Mouse (Mus musculus) midbrain, embryonic 12.5 days (tissue): ENCODE data around the gene Ache. TPM values are rescaled to one million over a fixed set of nuclear protein-coding genes. Genes with fewer than 3 reads are reported as not detected.

Source experiments
- ATAC-seq: fragments of 200-750 bp; cut with Nextera tagmentation; 2 replicates; pipeline ENCODE4 v1.8.0; 2017; ENCODE audit warnings: low read depth, moderate TSS enrichment, moderate library complexity; ENCODE audit not compliant: low FRiP score
- H3K27ac ChIP-seq: fragments of 300-500 bp; sonication (generic); replicated peaks from 2 replicates; pipeline ENCODE4 v1.5.1; 2016; ENCODE audit warnings: mild to moderate bottlenecking
- H3K27me3 ChIP-seq: fragments of 300-500 bp; sonication (generic); 2 replicates; pipeline ENCODE4 v1.6.1; 2016; ENCODE audit warnings: mild to moderate bottlenecking
- H3K36me3 ChIP-seq: fragments of 300-500 bp; sonication (generic); 2 replicates; pipeline ENCODE4 v1.6.1; 2016
- H3K4me1 ChIP-seq: fragments of 300-500 bp; sonication (generic); 2 replicates; pipeline ENCODE4 v1.6.1; 2016
- H3K4me2 ChIP-seq: fragments of 300-500 bp; sonication (generic); replicated peaks from 2 replicates; pipeline ENCODE4 v1.6.1; 2016; ENCODE audit warnings: mild to moderate bottlenecking, moderate library complexity
- H3K4me3 ChIP-seq: fragments of 300-500 bp; sonication (generic); 2 replicates; pipeline ENCODE4 v1.5.1; 2016; ENCODE audit warnings: mild to moderate bottlenecking
- H3K9ac ChIP-seq: fragments of 300-500 bp; sonication (generic); replicated peaks from 2 replicates; pipeline ENCODE4 v1.6.1; 2016; ENCODE audit warnings: mild to moderate bottlenecking, moderate library complexity
- H3K9me3 ChIP-seq: fragments of 300-500 bp; sonication (generic); 2 replicates; pipeline ENCODE4 v1.6.1; 2016; ENCODE audit warnings: mild to moderate bottlenecking
- WGBS: fragments of 180-500 bp; shearing (Covaris S2); methylation state at CpG from one replicate; pipeline ENCODE4 v1.1.7; 2016; 5-methylcytosine and 5-hydroxymethylcytosine counted together
- polyA plus RNA-seq: library from polyadenylated mRNA; unstranded; fragments of >200 nt; fragmentation: Nextera tagmentation; extraction: Ambion mirVana; gene quantifications from 2 replicates; pipeline ENCODE4 v1.2.1, GENCODE M21; 2016

Gene Ache
- polyA plus RNA-seq, 1 experiment from 2014 or later = 5.3 TPM

- H3K27ac ChIP-seq = no peak overlapping the region
- H3K9ac ChIP-seq = no peak overlapping the region
- H3K4me1 ChIP-seq = peaks cover 26% of the 10 kb centered on the region
- H3K4me2 ChIP-seq = no peak overlapping the region
- H3K4me3 ChIP-seq = no peak overlapping the region
- H3K27me3 ChIP-seq = no peaks in the 10 kb centered on the region
- 81% methylated on average over 21 of the region's 21 CpGs for WGBS
- H3K36me3 ChIP-seq = peaks cover 86% of the 10 kb centered on the region
- ATAC-seq = 0 out of 2 replicates have a peak, but pooled peaks have one; percentile 44
- no peaks in the 10 kb centered on the region for H3K9me3 ChIP-seq
These were observed 13.9 kb downstream of the Ache start for GRCm38 (mm10) chr5:137301253-137301652.

GRCm38 (mm10) chr5:137303609-137304008, 16.3 kb downstream of the Ache start:
- Histone ChIP-seq H3K27me3 (no peaks in the 10 kb centered on the region), H3K27ac (no peak overlapping the region), H3K36me3 (peaks cover 65% of the 10 kb centered on the region), H3K9me3 (no peaks in the 10 kb centered on the region), H3K4me1 (peaks cover 28% of the 10 kb centered on the region), H3K4me2 (no peak overlapping the region), H3K9ac (peak overlapping the region; percentile 43; the same call in 1 of the 2 replicates), H3K4me3 (no peak overlapping the region)
- no peak for ATAC-seq
- 84% methylated on average over 4 of the region's 4 CpGs for WGBS

GRCm38 (mm10) chr5:137304165-137304564, 16.8 kb downstream of the Ache start:
- no peak overlapping the region for H3K4me3 ChIP-seq
- 90% methylated on average over 3 of the region's 3 CpGs for WGBS
- H3K9me3 ChIP-seq = no peaks in the 10 kb centered on the region
- H3K27me3 ChIP-seq = no peaks in the 10 kb centered on the region
- peaks cover 65% of the 10 kb centered on the region for H3K36me3 ChIP-seq
- no peak for ATAC-seq
- no peak overlapping the region for H3K27ac ChIP-seq
- H3K9ac ChIP-seq = peak overlapping the region; percentile 43; the same call in 1 of the 2 replicates
- H3K4me2 ChIP-seq = no peak overlapping the region
- H3K4me1 ChIP-seq = peaks cover 28% of the 10 kb centered on the region

GRCm38 (mm10) chr5:137304816-137305215, 17.5 kb downstream of the Ache start:
- H3K9me3 ChIP-seq = no peaks in the 10 kb centered on the region
- H3K9ac ChIP-seq = peak overlapping the region; percentile 11; the same call in 1 of the 2 replicates
- ATAC-seq = no peak
- peaks cover 28% of the 10 kb centered on the region for H3K4me1 ChIP-seq
- 86% methylated on average over 4 of the region's 4 CpGs for WGBS
- H3K4me2 ChIP-seq = peak overlapping the region; percentile 67
- 0 out of 2 replicates have a peak overlapping the region, but pooled peaks have one; percentile 6 for H3K4me3 ChIP-seq
- no peaks in the 10 kb centered on the region for H3K27me3 ChIP-seq
- peaks cover 65% of the 10 kb centered on the region for H3K36me3 ChIP-seq
- no peak overlapping the region for H3K27ac ChIP-seq

GRCm38 (mm10) chr5:137305822-137306221, 18.5 kb downstream of the Ache start:
- Histone ChIP-seq H3K27me3 (no peaks in the 10 kb centered on the region), H3K9ac (peak overlapping the region; percentile 94; the same call in 1 of the 2 replicates), H3K36me3 (peaks cover 65% of the 10 kb centered on the region), H3K9me3 (no peaks in the 10 kb centered on the region), H3K4me2 (peak overlapping the region; percentile 67), H3K4me3 (peak overlapping the region; percentile 94), H3K27ac (no peak overlapping the region), H3K4me1 (peaks cover 28% of the 10 kb centered on the region)
- ATAC-seq = no peak
- 70% methylated on average over 3 of the region's 3 CpGs for WGBS

GRCm38 (mm10) chr5:137306439-137307005, 19.2 kb downstream of the Ache start:
- Histone ChIP-seq H3K4me2 (peak overlapping the region; percentile 67), H3K27ac (peak overlapping the region; percentile 96), H3K4me3 (peak overlapping the region; percentile 94), H3K4me1 (peaks cover 28% of the 10 kb centered on the region), H3K9ac (peak overlapping the region; percentile 94), H3K36me3 (peaks cover 60% of the 10 kb centered on the region), H3K27me3 (no peaks in the 10 kb centered on the region), H3K9me3 (no peaks in the 10 kb centered on the region)
- no peak for ATAC-seq
- WGBS = 17% methylated on average over 12 of the region's 12 CpGs

- H3K27me3 ChIP-seq = no peaks in the 10 kb centered on the region
- H3K4me2 ChIP-seq = peak within 1 kb of the TSS; percentile 67
- peak within 1 kb of the TSS; percentile 96 for H3K27ac ChIP-seq
- WGBS = under 1% methylated on average over 56 of the region's 72 CpGs
- H3K36me3 ChIP-seq = peaks cover 56% of the 10 kb centered on the region
- peak within 1 kb of the TSS; percentile 94 for H3K4me3 ChIP-seq
- peaks cover 34% of the 10 kb centered on the region for H3K4me1 ChIP-seq
- peak within 1 kb of the TSS; percentile 94 for H3K9ac ChIP-seq
- H3K9me3 ChIP-seq = no peaks in the 10 kb centered on the region
- peak; percentile 88 for ATAC-seq
These were observed 20.0 kb downstream of the Ache start, which contains the start of gene Srrt for GRCm38 (mm10) chr5:137307071-137307912. TSS of gene Srrt (minus strand) at chr5:137307674.

GRCm38 (mm10) chr5:137308356-137308755, 21.0 kb downstream of the Ache start:
- peak overlapping the region; percentile 96; the same call in 1 of the 2 replicates for H3K27ac ChIP-seq
- 98% methylated on average over 4 of the region's 4 CpGs for WGBS
- H3K4me2 ChIP-seq = peak overlapping the region; percentile 67
- H3K36me3 ChIP-seq = peaks cover 45% of the 10 kb centered on the region
- H3K27me3 ChIP-seq = no peaks in the 10 kb centered on the region
- H3K9me3 ChIP-seq = no peaks in the 10 kb centered on the region
- peak overlapping the region; percentile 94 for H3K9ac ChIP-seq
- peaks cover 44% of the 10 kb centered on the region for H3K4me1 ChIP-seq
- ATAC-seq = no peak
- H3K4me3 ChIP-seq = peak overlapping the region; percentile 94

- WGBS = 3% methylated on average over 22 of the region's 22 CpGs
- peak overlapping the region; percentile 73 for H3K4me2 ChIP-seq
- H3K4me3 ChIP-seq = peak overlapping the region; percentile 51
- H3K9ac ChIP-seq = peak overlapping the region; percentile 74
- H3K9me3 ChIP-seq = no peaks in the 10 kb centered on the region
- peak overlapping the region; percentile 80 for H3K27ac ChIP-seq
- peaks cover 11% of the 10 kb centered on the region; the same call in 1 of the 2 replicates for H3K27me3 ChIP-seq
- peaks cover 40% of the 10 kb centered on the region for H3K36me3 ChIP-seq
- ATAC-seq = peak; percentile 61
- H3K4me1 ChIP-seq = peaks cover 40% of the 10 kb centered on the region
These were observed 26.3 kb downstream of the Ache start for GRCm38 (mm10) chr5:137313466-137314192.

GRCm38 (mm10) chr5:137314193-137315083, 27.1 kb downstream of the Ache start, which contains the start of gene Trip6:
TSS of gene Trip6 (minus strand) at chr5:137314404.
- peaks cover 40% of the 10 kb centered on the region for H3K4me1 ChIP-seq
- peak within 1 kb of the TSS; percentile 74 for H3K9ac ChIP-seq
- H3K27me3 ChIP-seq = peaks cover 11% of the 10 kb centered on the region; the same call in 1 of the 2 replicates
- H3K27ac ChIP-seq = peak within 1 kb of the TSS; percentile 80
- ATAC-seq = peak; percentile 88
- peak within 1 kb of the TSS; percentile 51 for H3K4me3 ChIP-seq
- peak within 1 kb of the TSS; percentile 73 for H3K4me2 ChIP-seq
- H3K36me3 ChIP-seq = peaks cover 38% of the 10 kb centered on the region
- no peaks in the 10 kb centered on the region for H3K9me3 ChIP-seq
- WGBS = 13% methylated on average over 30 of the region's 30 CpGs
